9 mouse cellular contexts compared by ENCODE assay signal in genomic region chr5:122881313-122881712, GRCm38 (mm10). TPM values are rescaled to one million over a fixed set of nuclear protein-coding genes. Genes with fewer than 3 reads are reported as not detected.
DNase-seq lines count a peak whose midpoint lies in the region; ATAC-seq and TF ChIP-seq lines count a peak whose summit lies in the region.
"Had no signal": no experiment of that assay in that cellular context is flagged by ENCODE, and none has a peak within 500 bp of the region (broad histone marks: within the 10 kb centered on the region; RNA-seq: fewer than 3 reads in every experiment).

No protein-coding gene starts in this region.

- H3K36me3 ChIP-seq in heart, embryonic 15.5 days, result peaks cover 42% of the 10 kb centered on the region
- H3K36me3 ChIP-seq in liver, embryonic 13.5 days, result peaks cover 56% of the 10 kb centered on the region

- TF ChIP-seq POLR2A in bone marrow, adult 2 months (IDR thresholded peaks at IDR 0.05; ENCODE audit: borderline replicate concordance, control insufficient read depth, low read depth, low read length), result no peak
- TF ChIP-seq POLR2A in embryonic fibroblast, embryonic 13.5 days (IDR thresholded peaks at IDR 0.05; ENCODE audit: low read depth, low read length), result no peak

- H3K27ac ChIP-seq in bone marrow, adult 2 months (ENCODE audit: control insufficient read depth, insufficient read depth, low read depth, low read length, poor library complexity), result no peak overlapping the region
- no peak overlapping the region for H3K27ac ChIP-seq in embryonic fibroblast, embryonic 13.5 days (ENCODE audit: insufficient read depth, low read length)
- H3K27ac ChIP-seq in heart, embryonic 15.5 days, result no peak overlapping the region
- H3K27ac ChIP-seq in liver, embryonic 13.5 days, result no peak overlapping the region

- ATAC-seq in heart, embryonic 15.5 days (replicated peaks; ENCODE audit: insufficient number of reproducible peaks, insufficient read depth, low FRiP score, low read depth), result peak; percentile 54; the same call in 1 of the 2 replicates
- ATAC-seq in liver, embryonic 13.5 days (ENCODE audit: low read depth), result peak; percentile 34; the same call in 1 of the 2 replicates

- peak; percentile 73 for TF ChIP-seq CTCF in bone marrow, adult 2 months (IDR thresholded peaks at IDR 0.05; ENCODE audit: control insufficient read depth, insufficient read depth, low read length)
- peak; percentile 41; the same call in 1 of the 2 replicates for TF ChIP-seq CTCF in embryonic fibroblast, embryonic 13.5 days (IDR thresholded peaks at IDR 0.05; ENCODE audit: borderline replicate concordance, insufficient read depth, low read length)

- no peak overlapping the region for H3K4me2 ChIP-seq in heart, embryonic 15.5 days
- H3K4me2 ChIP-seq in liver, embryonic 13.5 days, result no peak overlapping the region

- H3K4me3 ChIP-seq in bone marrow, adult 2 months (replicated peaks; ENCODE audit: control insufficient read depth, low read depth, low read length), result no peak overlapping the region
- no peak overlapping the region for H3K4me3 ChIP-seq in embryonic fibroblast, embryonic 13.5 days (ENCODE audit: insufficient read depth, low read length)
- no peak overlapping the region for H3K4me3 ChIP-seq in heart, embryonic 15.5 days
- no peak overlapping the region for H3K4me3 ChIP-seq in liver, embryonic 13.5 days (replicated peaks)
- H3K4me3 ChIP-seq: erythroblast, embryonic 14.5 days had no signal

- no peak overlapping the region for H3K9ac ChIP-seq in heart, embryonic 15.5 days
- H3K9ac ChIP-seq in liver, embryonic 13.5 days, result no peak overlapping the region

- peak; percentile 76 for DNase-seq in CD4-positive, CD25-positive, alpha-beta regulatory T cell, adult 2 months (ENCODE audit: low read depth, low spot score)
- DNase-seq in kidney, postnatal 10 days, result peak; percentile 84
- peak; percentile 42 for DNase-seq in liver, embryonic 13.5 days
- DNase-seq in neural tube, embryonic 10.5 days (ENCODE audit: extremely low spot score, low spot score), result peak; percentile 66
- peak; percentile 28 for DNase-seq in telencephalon, adult 2 months (ENCODE audit: low read depth, low spot score)

- no peaks in the 10 kb centered on the region for H3K9me3 ChIP-seq in heart, embryonic 15.5 days (replicated peaks)
- no peaks in the 10 kb centered on the region for H3K9me3 ChIP-seq in liver, embryonic 13.5 days (replicated peaks)

- WGBS in bone marrow, adult 2 months, result 56% methylated on average over 5 of the region's 5 CpGs
- WGBS in heart, embryonic 15.5 days, result 60% methylated on average over 5 of the region's 5 CpGs
- WGBS in liver, embryonic 13.5 days (ENCODE audit: insufficient replicate concordance), result 57% methylated on average over 5 of the region's 5 CpGs

- peaks cover 8% of the 10 kb centered on the region; the same call in 1 of the 2 replicates for H3K4me1 ChIP-seq in bone marrow, adult 2 months (ENCODE audit: control insufficient read depth, insufficient read depth, low read length)
- H3K4me1 ChIP-seq in embryonic fibroblast, embryonic 13.5 days (ENCODE audit: control insufficient read depth, insufficient read depth, low read length), result peaks cover 5% of the 10 kb centered on the region; the same call in 1 of the 2 replicates
- H3K4me1 ChIP-seq in heart, embryonic 15.5 days (replicated peaks), result peaks cover 18% of the 10 kb centered on the region
- H3K4me1 ChIP-seq in liver, embryonic 13.5 days (replicated peaks), result peaks cover 10% of the 10 kb centered on the region

- H3K27me3 ChIP-seq in heart, embryonic 15.5 days, result no peaks in the 10 kb centered on the region
- no peaks in the 10 kb centered on the region for H3K27me3 ChIP-seq in liver, embryonic 13.5 days

RNA-seq across cellular contexts. Expression of gene Rnf34, which starts 31.5 kb away (rescaled TPM):
- 4.0 and 11.1 TPM in 2 replicates for polyA plus RNA-seq in bone marrow, adult 2 months (2011; ENCODE audit: insufficient read depth, insufficient read length, low replicate concordance, missing spikeins)
- polyA plus RNA-seq in embryonic fibroblast, embryonic 13.5 days (2011; ENCODE audit: insufficient read length, low read depth, missing spikeins), result 28.2 and 32.7 TPM in 2 replicates
- 28.5 and 28.7 TPM in 2 replicates for polyA plus RNA-seq in heart, embryonic 15.5 days (2015; fragmentation: Nextera tagmentation; extraction: Ambion mirVana)
- polyA plus RNA-seq in liver, embryonic 13.5 days (2015; fragmentation: Nextera tagmentation; extraction: Ambion mirVana), result 13.7 and 13.8 TPM in 2 replicates

Comparison
In these comparisons a context has a peak if more than half of its experiments do, and no peak if none do; other contexts are left out.
1. DNase-seq: peak in every context shown above with its lines; median percentile 84 in kidney, postnatal 10 days; 76 in CD4-positive, CD25-positive, alpha-beta regulatory T cell, adult 2 months; 66 in neural tube, embryonic 10.5 days; 42 in liver, embryonic 13.5 days; 28 in telencephalon, adult 2 months.